Mouse (Mus musculus) intestine, embryonic 16.5 days (tissue): ENCODE results near the gene Syt2. TPM values are rescaled to one million over a fixed set of nuclear protein-coding genes. Genes with fewer than 3 reads are reported as not detected.

ENCODE experiments used
- ATAC-seq: fragments of 200-750 bp; cut with Nextera tagmentation; 2 replicates; pipeline ENCODE4 v1.8.0; 2017; ENCODE audit warnings: moderate TSS enrichment, moderate library complexity
- H3K27ac ChIP-seq: fragments of 300-500 bp; sonication (generic); 2 replicates; pipeline ENCODE4 v1.5.1; 2014; ENCODE audit warnings: mild to moderate bottlenecking, low read length
- H3K27me3 ChIP-seq: fragments of 300-500 bp; sonication (generic); replicated peaks from 2 replicates; pipeline ENCODE4 v1.6.1; 2014; ENCODE audit warnings: low read length, control low read depth, mixed read lengths; ENCODE audit not compliant: control insufficient read depth, insufficient read depth
- H3K36me3 ChIP-seq: fragments of 300-500 bp; sonication (generic); 2 replicates; pipeline ENCODE4 v1.6.1; 2014; ENCODE audit warnings: low read length, control low read depth; ENCODE audit not compliant: control insufficient read depth, insufficient read depth
- H3K4me1 ChIP-seq: fragments of 300-500 bp; sonication (generic); 2 replicates; pipeline ENCODE4 v1.6.1; 2014; ENCODE audit warnings: low read length, control low read depth, mixed read lengths; ENCODE audit not compliant: control insufficient read depth, insufficient read depth
- H3K4me2 ChIP-seq: fragments of 300-500 bp; sonication (generic); 2 replicates; pipeline ENCODE4 v1.6.1; 2014; ENCODE audit warnings: low read depth, low read length, control low read depth
- H3K4me3 ChIP-seq: fragments of 300-500 bp; sonication (generic); 2 replicates; pipeline ENCODE4 v1.5.1; 2014; ENCODE audit warnings: mild to moderate bottlenecking, low read length
- H3K9ac ChIP-seq: fragments of 300-500 bp; sonication (generic); 2 replicates; pipeline ENCODE4 v1.6.1; 2014; ENCODE audit warnings: low read depth, low read length
- H3K9me3 ChIP-seq: fragments of 300-500 bp; sonication (generic); 2 replicates; pipeline ENCODE4 v1.6.1; 2016; ENCODE audit warnings: low read length, control low read depth; ENCODE audit not compliant: control insufficient read depth
- WGBS: fragments of 180-500 bp; shearing (Covaris S2); extraction: QIAGEN DNeasy Blood & Tissue Kit; methylation state at CpG from one replicate; pipeline ENCODE4 v1.1.7; 2014; 5-methylcytosine and 5-hydroxymethylcytosine counted together
- polyA plus RNA-seq: library from polyadenylated mRNA; unstranded; fragments of >200 nt; fragmentation: Nextera tagmentation; extraction: Ambion mirVana; gene quantifications from 2 replicates; pipeline ENCODE4 v1.2.1, GENCODE M21; 2015

Syt2 gene
- polyA plus RNA-seq = 1.1 and 1.4 TPM in 2 replicates

DNA sequence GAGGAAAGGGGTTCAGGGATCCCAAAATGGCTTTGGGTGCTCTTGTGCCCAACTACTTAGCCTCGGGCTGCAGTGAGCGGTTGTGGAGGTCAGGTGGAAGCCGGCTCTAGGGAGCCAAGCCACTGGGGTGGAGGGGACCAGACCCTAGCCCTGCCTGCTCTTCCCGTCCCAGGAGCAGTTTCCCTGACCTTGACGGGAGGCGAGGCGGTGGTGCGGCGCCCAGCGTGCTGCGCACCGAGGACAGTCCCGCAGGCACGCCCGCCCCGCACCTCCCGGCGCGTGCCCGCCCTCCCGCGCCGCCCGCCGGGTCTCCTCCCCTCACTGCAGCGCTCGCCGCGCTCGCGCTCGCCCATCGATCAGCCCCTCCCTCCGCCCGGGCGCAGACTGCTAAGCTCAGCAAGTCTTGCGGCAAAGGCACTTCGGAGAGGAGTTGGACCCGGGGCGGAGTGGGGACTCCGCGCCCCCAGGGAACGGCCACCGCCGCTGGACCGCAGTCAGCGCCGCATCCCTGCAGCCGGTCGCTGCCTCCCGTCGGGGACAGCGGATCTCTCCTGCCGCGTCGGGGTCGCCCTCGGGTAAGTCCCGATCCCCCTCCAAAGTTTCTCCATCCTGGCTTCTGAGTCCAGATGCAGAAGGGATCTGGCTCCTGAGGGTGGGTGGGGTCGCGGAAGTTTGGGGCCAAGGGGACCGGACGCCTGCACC is at the start of gene Syt2:
Gene Syt2 (plus strand): TSS at position 417 of the 702 bp plus-strand sequence.
- peak; percentile 73 for ATAC-seq
- WGBS = under 1% methylated on average over 47 of the region's 63 CpGs

DNA sequence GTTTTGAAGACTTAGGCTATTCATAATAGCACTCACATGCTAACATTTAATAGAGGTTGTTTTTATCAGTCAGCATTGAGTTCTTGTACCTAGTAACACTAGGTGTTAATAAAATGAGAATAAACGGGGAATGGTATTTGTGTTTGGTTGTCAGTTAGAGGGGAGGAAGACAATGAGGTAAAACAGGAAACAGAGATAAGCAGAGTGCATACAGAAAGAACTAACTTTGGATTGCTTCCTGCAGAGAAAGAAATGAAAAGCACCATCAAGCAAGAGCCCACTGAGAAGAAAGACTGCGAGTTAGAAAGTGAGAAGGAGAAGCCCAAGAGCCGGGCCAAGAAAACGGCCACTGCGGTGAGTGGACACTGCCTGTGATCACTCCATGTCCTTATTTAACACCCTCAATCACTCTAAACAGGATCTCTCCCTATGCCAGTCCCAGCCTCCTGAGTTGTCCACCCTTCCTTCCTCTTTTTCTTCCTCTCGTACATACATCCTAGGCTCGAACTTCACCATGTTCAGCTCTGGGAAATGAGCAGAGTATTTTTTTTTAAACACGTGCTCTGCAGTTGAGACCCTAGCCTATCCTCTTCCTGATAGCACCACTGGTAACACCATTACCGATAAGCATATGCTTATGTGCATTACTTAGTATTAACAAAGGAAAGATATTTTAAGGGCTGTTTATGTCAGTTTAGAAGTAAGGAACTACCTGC is 49.0 kb upstream of the Syt2 start:
- Histone ChIP-seq H3K36me3 (peaks cover 5% of the 10 kb centered on the region), H3K4me1 (no peaks in the 10 kb centered on the region)

More for the DNA sequence above, at the start of gene Syt2:
- Histone ChIP-seq H3K4me2 (peak within 1 kb of the TSS; percentile 95), H3K27ac (no peak within 1 kb of the TSS), H3K9me3 (no peaks in the 10 kb centered on the region), H3K4me1 (peaks cover 18% of the 10 kb centered on the region), H3K27me3 (peaks cover 52% of the 10 kb centered on the region), H3K4me3 (peak within 1 kb of the TSS; percentile 59), H3K36me3 (no peaks in the 10 kb centered on the region), H3K9ac (peak within 1 kb of the TSS; percentile 67)

DNA sequence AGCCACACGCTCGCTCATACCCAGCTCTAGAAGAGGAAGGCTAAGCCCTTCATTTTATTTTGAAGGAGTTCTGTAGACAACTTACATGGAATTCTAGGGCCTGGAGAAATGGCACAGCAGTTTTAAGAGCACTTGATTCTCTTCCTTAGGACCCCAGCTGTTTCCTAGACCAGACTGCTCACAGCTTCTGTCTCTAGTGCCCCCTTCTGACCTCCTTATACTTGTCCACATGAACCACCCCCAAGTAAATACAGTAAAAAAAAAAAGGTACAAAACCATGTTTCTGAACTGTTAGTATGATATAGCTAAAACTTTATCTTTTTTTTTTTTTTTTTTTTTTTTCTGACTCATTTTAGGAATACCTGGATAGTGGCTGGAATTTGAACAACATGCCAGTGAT is 42.4 kb upstream of the Syt2 start:
- H3K27ac ChIP-seq = no peak overlapping the region
- H3K9me3 ChIP-seq = no peaks in the 10 kb centered on the region
- WGBS = 92% methylated on average over 2 of the region's 2 CpGs
- H3K4me3 ChIP-seq = no peak overlapping the region
- H3K9ac ChIP-seq = no peak overlapping the region
- peaks cover 5% of the 10 kb centered on the region for H3K4me1 ChIP-seq
- ATAC-seq = no peak
- no peak overlapping the region for H3K4me2 ChIP-seq
- H3K36me3 ChIP-seq = peaks cover 8% of the 10 kb centered on the region
- no peaks in the 10 kb centered on the region for H3K27me3 ChIP-seq

More for the DNA sequence above, 49.0 kb upstream of the Syt2 start:
- no peak overlapping the region for H3K27ac ChIP-seq
- H3K4me3 ChIP-seq = no peak overlapping the region
- no peak overlapping the region for H3K4me2 ChIP-seq
- no peak for ATAC-seq
- 85% methylated on average over 9 of the region's 9 CpGs for WGBS
- no peaks in the 10 kb centered on the region for H3K9me3 ChIP-seq
- H3K27me3 ChIP-seq = no peaks in the 10 kb centered on the region
- no peak overlapping the region for H3K9ac ChIP-seq

DNA sequence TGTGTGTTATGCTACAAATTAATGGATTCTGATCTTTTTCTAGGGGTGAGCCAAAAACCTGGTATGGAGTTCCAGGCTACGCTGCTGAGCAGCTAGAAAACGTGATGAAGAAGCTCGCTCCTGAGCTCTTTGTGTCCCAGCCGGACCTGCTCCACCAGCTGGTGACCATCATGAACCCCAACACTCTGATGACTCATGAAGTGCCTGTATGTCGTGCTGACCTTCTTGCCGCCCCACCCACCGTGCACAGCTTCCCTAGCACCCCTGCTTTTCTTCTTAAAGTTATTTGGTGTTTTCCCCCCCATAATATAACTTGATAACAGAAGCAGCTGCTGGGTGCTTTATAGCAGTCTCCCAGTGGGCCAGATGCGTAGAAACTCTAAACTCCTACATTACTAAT is 40.8 kb upstream of the Syt2 start:
- WGBS = 58% methylated on average over 8 of the region's 8 CpGs
- no peak overlapping the region for H3K27ac ChIP-seq
- ATAC-seq = no peak
- H3K4me3 ChIP-seq = no peak overlapping the region
- H3K4me2 ChIP-seq = no peak overlapping the region
- H3K36me3 ChIP-seq = peaks cover 8% of the 10 kb centered on the region
- peaks cover 6% of the 10 kb centered on the region for H3K4me1 ChIP-seq
- H3K9ac ChIP-seq = no peak overlapping the region
- no peaks in the 10 kb centered on the region for H3K9me3 ChIP-seq
- no peaks in the 10 kb centered on the region for H3K27me3 ChIP-seq

DNA sequence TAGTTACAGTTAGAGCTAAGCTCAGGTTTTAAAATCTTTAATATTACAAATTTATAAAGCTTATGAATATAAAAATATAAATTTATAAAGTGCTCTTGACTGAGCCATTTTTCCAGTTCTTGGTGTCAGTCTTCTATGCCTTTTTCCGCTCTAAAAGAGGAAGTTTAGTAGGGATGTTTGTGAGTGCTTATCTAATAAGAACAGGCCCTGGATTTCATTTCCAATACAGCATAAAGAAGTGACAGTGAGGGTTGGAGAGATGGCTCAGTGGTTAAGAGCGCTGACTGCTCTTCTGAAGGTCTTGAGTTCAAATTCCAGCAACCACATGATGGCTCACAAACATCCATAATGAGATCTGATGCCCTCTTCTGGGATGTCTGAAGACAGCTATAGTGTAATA is 40.1 kb upstream of the Syt2 start:
- 95% methylated on average over 2 of the region's 2 CpGs for WGBS
- no peaks in the 10 kb centered on the region for H3K27me3 ChIP-seq
- no peak overlapping the region for H3K4me3 ChIP-seq
- no peak overlapping the region for H3K27ac ChIP-seq
- H3K9me3 ChIP-seq = no peaks in the 10 kb centered on the region
- no peak for ATAC-seq
- peaks cover 8% of the 10 kb centered on the region for H3K36me3 ChIP-seq
- H3K9ac ChIP-seq = no peak overlapping the region
- H3K4me1 ChIP-seq = peaks cover 6% of the 10 kb centered on the region
- H3K4me2 ChIP-seq = no peak overlapping the region

DNA sequence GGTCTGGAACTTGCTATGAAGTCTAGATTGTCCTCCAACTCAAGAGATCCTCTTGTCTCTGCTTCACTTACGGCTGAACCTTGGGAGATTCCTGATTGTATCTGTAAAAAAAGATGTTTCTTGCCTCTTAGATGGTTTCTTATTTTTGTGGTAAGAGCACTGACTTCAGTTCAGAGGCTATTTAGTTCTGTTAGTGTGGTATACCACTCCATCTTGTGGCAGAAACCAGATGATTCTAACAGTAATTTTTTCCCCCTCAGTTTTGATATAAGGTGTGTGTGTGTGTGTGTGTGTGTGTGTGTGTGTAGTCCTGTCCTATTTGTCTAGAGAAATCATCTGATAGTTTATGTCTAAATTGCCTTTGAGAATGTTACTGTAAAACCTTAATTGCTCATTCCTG is 39.2 kb upstream of the Syt2 start:
- no peak overlapping the region for H3K4me2 ChIP-seq
- H3K36me3 ChIP-seq = peaks cover 7% of the 10 kb centered on the region
- H3K27ac ChIP-seq = no peak overlapping the region
- H3K4me3 ChIP-seq = no peak overlapping the region
- H3K9ac ChIP-seq = no peak overlapping the region
- WGBS = 62% methylated on average over 1 of the region's 1 CpGs
- H3K27me3 ChIP-seq = no peaks in the 10 kb centered on the region
- peaks cover 6% of the 10 kb centered on the region for H3K4me1 ChIP-seq
- H3K9me3 ChIP-seq = no peaks in the 10 kb centered on the region
- no peak for ATAC-seq

DNA sequence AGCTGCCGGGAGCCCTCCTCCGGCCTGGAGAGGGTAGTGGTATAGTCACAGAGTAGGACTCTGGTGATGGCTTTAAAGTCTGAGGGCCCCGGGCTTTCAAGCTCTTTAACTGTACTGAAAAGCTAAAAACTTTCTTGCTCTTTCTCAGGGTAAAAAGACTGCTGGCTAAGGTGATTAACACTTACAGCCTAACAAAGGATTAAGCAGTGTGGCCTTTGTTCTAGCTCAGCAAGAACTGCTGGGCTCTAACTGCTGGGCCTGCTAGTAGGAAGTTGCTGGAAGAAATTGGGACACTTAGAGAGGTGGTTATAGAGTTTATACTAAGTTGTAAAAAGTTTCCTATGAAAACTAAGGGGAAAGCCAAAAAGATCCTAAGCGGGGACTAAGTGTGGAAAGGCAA is 37.3 kb upstream of the Syt2 start:
- WGBS = 20% methylated on average over 4 of the region's 4 CpGs
- peak; percentile 64 for ATAC-seq
- Histone ChIP-seq H3K4me1 (peaks cover 6% of the 10 kb centered on the region), H3K4me2 (no peak overlapping the region), H3K9ac (no peak overlapping the region), H3K36me3 (peaks cover 13% of the 10 kb centered on the region; the same call in 1 of the 2 replicates), H3K27me3 (no peaks in the 10 kb centered on the region), H3K27ac (peak overlapping the region; percentile 53), H3K9me3 (no peaks in the 10 kb centered on the region), H3K4me3 (no peak overlapping the region)

DNA sequence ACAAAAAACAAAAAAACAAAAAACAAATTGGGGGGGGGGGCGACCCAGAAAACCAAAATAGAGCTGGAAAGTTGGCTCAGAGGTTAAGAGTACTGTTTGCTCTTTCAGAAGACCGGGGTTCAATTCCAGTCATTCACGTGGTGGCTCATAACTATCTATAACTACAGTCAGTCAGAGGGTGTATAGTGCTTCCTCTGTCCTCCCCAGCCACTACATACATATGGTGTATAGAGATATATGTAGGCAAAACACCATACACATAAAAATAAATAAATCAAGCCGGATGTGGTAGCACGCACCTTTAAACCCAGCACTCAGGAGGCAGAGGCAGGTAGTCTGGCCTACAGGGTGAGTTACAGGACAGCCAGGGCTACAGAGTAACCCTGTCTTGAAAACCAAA is 31.9 kb upstream of the Syt2 start:
- ATAC-seq = no peak
- Histone ChIP-seq H3K4me3 (no peak overlapping the region), H3K27me3 (no peaks in the 10 kb centered on the region), H3K27ac (no peak overlapping the region), H3K36me3 (peaks cover 16% of the 10 kb centered on the region), H3K9ac (no peak overlapping the region), H3K4me2 (no peak overlapping the region), H3K4me1 (no peaks in the 10 kb centered on the region), H3K9me3 (no peaks in the 10 kb centered on the region)
- 95% methylated on average over 5 of the region's 5 CpGs for WGBS

DNA sequence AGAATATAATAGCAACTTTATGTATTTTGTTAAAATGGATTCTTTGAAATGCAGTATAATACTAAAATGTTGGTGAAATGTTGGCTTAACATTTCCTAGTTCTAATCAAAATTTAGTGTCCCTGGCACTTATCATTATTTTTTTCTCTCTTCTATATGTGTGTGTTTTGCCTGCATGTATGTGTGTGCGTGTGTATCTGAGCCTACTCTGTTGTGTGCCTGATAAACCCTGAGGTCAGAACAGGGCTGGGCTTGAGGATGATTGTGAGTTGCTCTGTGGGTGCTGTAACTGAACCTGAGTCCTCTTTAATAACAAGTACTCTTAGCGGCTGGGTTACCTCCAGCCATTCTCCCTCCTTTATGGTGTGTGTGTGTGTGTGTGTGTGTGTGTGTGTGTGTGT is 31.5 kb upstream of the Syt2 start:
- WGBS = 85% methylated on average over 2 of the region's 2 CpGs
- Histone ChIP-seq H3K4me2 (no peak overlapping the region), H3K9me3 (no peaks in the 10 kb centered on the region), H3K27ac (no peak overlapping the region), H3K9ac (no peak overlapping the region), H3K27me3 (no peaks in the 10 kb centered on the region), H3K4me1 (no peaks in the 10 kb centered on the region), H3K4me3 (no peak overlapping the region), H3K36me3 (peaks cover 18% of the 10 kb centered on the region)
- ATAC-seq = no peak
